Mouse (Mus musculus): ENCODE data around the gene Mef2d. TPM values are rescaled to one million over a fixed set of nuclear protein-coding genes. Genes with fewer than 3 reads are reported as not detected.

The Mef2d gene
- total RNA-seq, 2 experiments from 2014 or later = 194 to 205 TPM

DNA sequence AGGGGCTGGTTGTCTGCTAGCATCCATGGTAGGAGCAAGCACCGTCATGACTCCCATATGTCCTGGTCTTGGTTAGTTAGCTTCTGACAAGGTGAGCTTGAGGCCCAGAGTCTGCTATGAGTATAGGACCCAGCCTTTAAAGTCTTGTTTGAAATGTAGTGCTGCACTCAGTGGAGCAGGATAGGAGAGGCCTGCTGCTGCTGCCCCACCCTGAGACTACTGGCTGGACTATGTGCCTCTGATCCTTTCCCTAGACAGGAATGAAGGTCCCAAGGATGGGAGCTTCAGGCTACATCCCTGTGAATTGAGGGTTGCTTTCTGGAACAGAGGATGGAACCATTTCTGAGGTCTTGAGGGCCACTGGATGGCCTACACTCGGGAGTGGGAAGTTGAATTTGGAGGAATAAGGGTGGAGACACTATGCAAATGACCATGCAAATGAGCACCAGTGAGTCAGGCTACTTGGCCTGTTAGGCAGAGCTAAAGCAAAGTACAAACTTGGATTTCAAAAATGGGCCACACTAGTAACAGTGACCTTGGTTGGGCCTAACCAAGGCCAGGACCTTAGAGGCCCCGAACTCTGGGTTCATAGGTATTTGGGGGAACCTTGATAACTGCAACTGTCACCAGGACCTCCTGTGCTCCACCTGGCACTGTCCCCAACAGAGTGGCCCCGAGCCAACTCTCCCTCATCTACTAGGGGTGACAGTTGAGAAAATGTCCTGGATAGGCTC lies 6.8 kb downstream of the Mef2d start:
- DNase-seq (ENCODE audit: low spot score in 2 of 2) = peak in 1 of 2 experiments; percentile 19

DNA sequence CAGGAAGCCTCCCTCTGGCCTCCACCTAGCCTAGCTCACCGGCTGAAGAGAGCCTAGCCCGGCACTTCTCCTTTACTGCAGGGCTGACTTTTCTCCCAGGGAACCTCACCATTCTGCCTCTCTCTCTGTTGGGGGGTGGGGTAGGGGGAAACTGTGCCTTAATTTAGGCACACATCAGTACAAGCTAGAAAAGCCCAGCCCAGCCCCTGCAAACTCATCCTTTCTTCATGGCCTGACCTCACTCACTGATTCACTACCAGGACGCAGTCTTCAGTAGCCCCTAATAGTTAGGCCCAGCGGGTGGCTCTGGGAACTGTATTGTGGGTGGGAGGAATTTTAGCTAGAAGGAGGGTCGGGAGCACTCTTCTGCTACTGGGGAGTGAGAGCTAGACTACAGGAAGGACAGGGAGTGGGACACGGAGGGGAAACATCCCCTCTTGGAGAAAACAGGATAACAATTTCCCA lies 7.4 kb downstream of the Mef2d start:
- DNase-seq (ENCODE audit: low spot score in 2 of 2) = no peak

DNA sequence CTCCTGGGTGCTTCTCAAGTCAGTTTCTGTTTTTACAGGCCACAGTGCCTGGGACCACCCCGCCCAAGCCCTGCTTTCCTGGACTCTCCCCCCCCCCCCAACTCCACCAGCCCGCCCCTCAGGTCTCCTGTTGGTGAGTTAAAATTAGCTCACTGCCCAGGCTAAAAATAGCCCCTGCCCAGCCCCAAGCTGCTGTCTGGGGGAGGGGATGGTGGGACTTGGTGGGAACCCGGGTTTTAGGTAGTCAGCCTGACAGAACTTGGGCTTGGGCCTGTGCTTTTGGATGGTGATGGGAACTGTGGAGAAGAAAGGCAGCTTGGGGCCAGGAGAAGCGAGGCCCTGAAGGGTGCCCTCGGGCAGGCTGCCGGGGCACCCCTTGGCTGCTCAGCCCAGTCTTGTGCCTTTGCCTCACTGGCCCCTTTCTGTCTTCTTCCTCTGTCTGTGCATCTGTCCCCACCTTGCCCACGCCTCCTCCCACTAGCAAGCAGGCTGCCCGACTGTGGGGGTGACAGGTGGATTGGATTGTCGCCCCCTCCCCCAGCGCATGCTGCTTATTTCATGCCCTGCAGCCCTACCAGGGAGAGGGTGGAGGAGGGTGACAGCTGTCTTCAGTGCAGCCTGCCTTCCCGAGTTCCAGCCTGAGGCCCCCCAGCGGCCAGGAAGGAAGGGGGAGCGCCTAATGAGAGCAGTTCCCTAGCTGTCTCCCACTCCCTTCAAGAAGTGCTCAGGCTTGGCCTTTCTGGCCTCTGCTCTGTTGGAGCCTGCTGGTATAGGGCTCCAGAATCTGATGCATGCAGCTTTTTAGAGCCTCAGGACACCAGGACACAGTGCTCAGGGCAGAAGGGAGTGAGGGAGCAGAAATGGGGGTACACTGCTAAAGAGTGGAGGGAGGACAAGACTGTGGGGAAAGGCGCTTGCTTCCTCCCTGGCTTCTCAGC lies 8.2 kb downstream of the Mef2d start:
- DNase-seq (ENCODE audit: low spot score in 2 of 2) = peak; percentile 82 to 88

DNA sequence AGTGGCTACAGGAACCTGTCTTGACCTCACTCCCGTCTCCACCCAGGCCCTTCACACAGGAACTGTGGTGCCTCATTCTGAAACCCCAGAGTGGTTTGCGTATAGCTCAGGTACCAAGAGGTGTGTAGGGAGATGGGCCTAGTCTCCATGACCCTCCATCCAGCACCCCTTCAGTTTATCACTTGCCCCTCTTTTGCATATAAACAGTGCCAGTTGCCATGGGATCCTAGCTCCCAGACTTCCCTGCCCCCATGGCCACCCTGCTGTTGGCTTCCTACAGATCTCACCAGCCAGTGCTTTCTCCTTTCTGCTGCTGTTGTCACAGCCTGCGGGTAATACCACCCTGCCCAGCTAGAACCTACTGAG lies 8.8 kb downstream of the Mef2d start:
- peak in 1 of 2 experiments; percentile 68 for DNase-seq (ENCODE audit: low spot score in 2 of 2)

DNA sequence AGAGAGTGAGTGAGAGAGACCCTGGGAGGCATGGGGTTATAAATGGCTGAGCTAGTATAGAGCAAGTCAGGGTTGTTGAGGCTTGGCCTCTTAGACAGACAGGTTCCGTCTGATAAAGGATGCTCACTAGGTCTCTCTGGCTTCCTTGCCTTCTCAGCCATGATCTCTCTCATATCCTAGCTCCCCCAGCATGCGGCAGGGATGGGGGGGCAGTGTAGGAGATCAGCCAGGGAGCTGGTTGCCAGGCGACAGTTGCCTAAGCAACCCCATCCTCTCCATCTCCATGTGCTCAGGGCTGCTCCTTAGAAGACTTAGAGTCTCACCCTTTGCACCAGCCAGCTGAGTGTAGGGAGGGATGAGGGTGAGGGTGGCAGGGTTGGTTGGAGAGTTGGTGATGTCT lies 9.9 kb downstream of the Mef2d start:
- DNase-seq (ENCODE audit: low spot score in 2 of 2) = peak; percentile 87 to 92

DNA sequence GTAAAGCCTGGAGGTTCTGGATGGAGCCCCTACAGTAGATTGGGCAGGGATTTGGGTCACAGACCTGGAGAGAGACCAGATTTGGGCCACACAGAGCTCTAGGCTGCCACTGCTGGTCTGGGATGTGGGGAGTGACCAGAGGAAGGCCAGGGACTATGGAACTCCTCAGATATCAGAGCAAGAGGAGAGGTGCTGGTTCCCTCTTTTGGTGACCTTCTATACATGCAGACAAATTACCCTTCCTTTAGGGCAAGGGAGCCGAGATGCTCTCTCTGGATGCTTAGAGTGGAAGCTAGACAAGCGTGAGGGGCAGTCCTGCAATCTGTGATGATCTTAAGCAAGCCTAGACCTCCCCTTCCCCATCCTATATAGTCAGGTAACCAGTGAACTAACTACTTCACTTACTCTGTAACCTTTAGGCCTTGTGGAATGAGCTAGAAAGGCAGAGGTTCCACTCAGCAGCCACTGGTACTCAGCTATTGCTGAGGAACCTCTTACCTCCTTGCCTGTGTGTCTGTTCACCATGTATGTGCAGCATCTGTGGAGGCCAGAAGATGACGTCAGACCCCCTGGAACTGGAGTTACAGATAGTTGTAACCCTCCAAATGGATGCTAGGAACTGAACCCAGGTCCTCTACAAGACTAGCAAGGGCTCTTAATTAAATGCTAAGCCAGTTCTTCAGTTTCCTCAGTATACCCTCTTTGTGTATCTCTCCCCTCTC lies 11.3 kb downstream of the Mef2d start:
- no peak for DNase-seq (ENCODE audit: low spot score in 2 of 2)

DNA sequence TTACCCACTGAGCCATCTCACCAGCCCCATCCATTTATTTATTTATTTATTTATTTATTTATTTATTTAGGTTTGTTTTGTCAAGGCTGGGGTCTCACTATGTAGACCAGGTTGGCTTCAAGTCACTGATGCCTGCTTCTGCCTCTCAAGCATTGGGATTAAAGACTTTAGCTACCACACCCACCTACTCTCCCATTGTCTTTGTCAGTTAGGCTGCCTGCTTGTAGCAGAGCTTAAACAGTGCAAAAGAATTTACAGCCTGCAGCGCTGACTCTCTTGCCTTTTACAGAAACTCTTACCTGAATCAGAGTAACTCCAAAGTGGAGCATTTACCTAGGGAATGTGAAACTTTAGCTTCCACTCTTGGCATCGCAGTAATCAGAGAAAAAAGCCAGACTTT lies 12.1 kb downstream of the Mef2d start:
- no peak for DNase-seq (ENCODE audit: low spot score in 2 of 2)

DNA sequence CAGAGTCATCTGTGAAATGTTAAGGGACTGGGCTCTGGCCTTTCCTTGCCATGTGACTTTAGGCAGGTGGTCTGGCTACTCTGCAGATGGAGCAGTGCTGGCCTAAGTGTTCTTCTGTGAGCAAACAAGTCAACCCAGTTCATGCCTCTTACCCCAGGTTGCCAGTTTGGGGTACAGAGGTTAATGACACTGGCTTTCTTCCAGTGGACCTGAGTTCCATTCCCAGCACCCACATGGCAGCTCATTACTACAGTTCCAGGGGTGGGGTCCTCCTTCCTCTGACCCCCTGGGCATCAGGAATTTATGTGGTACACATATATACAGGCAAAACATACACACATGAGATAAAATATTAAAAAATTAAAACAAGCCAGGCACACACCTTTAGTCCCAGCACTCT lies 14.6 kb downstream of the Mef2d start:
- no peak for DNase-seq (ENCODE audit: low spot score in 2 of 2)

DNA sequence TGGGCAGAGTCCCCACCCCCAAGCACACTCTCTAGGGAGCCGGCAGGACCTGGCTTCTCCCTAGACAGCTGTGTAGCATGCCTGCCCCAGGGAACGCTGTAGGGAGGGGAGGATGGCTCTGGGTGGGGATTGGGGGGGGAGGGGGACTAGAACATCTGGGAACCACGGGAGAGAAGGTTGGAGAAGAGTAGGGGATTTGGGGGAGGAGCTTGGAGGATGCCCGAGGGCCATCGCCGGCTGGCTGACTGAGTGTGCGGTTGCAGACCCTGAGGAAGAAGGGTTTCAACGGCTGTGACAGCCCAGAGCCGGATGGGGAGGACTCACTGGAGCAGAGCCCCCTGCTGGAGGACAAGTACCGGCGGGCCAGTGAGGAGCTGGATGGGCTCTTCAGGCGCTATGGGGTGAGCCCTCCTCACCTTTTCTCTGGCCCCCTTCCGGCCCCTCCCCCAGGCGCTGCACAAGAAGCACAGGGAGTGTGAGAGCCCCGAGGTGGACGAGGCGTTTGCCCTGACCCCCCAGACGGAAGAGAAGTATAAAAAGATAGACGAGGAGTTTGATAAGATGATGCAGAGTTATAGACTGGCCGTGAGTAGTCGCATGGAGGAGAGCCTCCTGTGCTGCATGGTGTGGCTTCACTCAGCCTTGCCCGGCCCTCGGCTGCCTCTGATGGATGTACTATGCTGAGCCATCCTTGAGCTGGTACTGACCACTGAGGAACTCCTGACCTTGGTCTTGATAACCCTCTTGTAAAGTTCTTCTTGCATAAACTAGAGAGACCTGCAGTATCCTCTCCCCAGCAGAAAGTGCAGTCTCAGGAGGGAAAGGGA lies 15.8 kb downstream of the Mef2d start:
- no peak for DNase-seq (ENCODE audit: low spot score in 2 of 2)

DNA sequence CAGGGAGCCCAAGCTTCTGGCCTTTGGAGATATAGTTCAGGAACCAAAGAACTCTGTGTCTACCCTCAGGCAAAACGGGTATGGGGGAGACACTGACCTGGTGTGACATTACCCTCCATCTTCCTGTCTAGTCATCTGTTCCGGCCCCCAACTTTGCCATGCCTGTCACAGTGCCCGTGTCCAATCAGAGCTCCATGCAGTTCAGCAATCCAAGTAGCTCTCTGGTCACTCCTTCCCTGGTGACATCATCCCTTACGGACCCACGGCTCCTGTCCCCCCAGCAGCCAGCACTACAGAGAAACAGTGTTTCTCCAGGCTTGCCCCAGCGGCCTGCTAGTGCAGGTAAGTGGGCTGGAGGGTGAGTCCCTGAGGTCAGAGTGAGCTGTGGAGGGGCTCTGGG lies 16.8 kb downstream of the Mef2d start:
- no peak for DNase-seq (ENCODE audit: low spot score in 2 of 2)

DNA sequence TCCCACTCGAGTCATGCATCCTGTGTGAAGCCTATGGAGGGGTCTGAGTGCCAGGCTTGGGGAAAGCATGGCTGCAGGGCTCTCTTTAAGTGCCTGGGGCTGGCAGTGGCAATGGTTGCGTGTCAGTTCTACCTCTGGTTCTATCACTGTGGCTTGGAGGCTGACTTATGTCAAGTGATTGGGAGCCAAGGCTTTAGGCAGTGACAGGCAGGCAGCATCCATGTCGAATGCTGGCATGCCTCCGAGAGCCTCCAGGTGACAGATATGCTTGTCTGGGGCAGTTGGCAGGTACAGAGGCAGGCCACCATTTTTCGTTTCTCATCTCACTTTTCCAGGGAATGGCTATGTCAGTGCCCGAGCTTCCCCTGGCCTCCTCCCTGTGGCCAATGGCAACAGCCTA lies 18.7 kb downstream of the Mef2d start:
- no peak for DNase-seq (ENCODE audit: low spot score in 2 of 2)

DNA sequence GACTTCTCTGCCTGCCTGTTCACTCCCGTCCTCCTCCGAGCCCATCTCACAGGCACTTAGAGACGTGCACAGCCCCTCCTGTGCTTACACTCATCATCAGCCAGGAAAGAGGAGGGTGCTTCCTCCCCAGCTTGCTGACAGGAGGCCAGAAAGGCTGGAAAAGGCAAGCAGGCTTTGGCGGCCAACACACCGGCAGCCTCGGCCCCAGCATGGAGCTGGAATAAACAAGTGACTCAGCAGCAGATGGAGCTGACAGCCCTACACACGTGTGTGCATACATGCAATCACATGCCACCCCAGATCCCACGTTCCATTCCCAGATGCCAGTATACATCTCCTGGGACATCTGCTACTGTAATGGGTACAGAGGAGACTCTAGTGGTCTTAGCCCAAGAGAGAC lies 20.1 kb downstream of the Mef2d start:
- peak; percentile 79 to 87 for DNase-seq (ENCODE audit: low spot score in 2 of 2)

DNA sequence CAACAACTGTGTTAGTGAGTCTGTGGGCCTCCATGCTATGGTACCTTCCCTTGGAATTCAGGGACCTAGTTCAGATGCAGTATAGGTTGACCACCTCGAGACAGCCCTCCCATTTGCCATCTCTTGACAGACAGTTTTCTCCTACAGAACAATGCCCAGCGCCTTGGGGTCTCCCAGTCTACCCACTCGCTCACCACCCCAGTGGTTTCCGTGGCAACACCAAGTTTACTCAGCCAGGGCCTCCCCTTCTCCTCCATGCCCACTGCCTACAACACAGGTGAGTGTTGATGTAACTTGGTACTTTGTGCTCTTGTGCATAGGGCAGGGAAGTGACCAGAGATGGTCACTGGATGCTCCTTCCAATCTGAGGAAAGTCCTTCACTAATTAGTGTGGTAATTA lies 20.6 kb downstream of the Mef2d start:
- DNase-seq (ENCODE audit: low spot score in 2 of 2) = no peak

DNA sequence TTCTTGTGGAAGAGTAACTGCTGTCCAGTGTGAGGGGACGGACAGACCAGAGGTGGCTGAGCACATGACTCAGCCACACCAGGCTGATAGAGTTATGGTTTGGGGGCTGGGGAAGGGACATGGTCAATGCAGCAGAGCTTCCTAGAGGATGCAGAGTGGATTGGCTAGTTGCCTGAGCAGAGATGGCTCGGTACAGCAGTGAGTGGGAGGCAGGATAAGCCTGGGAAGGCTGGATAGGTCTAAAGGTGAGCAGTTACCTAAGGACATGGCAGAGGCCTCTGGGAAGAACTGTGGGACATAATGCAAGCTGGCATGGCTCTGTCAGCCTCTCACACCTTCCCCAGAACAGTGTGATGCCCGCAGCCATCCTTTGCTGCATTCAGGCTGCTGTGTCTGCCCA lies 21.7 kb downstream of the Mef2d start:
- no peak for DNase-seq (ENCODE audit: low spot score in 2 of 2)

DNA sequence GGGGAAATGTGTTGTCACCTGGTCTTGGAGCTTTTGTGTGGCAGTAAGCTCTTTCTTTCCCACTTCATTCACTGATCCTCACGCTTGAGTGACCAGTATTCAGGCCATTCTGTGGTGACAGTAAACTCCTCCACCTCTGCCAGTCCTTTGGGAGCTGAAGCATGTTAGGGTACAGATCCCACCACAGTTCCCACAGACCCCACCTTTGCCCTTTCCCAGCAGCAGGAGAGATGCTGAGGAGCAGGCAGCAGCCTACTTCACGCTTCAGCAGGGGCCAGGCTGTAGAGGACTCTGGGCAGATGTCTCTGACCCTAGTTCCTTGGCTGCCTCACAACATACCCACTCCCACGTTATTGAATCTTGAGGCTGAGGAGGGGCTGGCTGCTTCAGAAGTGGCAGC lies 22.1 kb downstream of the Mef2d start:
- no peak for DNase-seq (ENCODE audit: low spot score in 2 of 2)

DNA sequence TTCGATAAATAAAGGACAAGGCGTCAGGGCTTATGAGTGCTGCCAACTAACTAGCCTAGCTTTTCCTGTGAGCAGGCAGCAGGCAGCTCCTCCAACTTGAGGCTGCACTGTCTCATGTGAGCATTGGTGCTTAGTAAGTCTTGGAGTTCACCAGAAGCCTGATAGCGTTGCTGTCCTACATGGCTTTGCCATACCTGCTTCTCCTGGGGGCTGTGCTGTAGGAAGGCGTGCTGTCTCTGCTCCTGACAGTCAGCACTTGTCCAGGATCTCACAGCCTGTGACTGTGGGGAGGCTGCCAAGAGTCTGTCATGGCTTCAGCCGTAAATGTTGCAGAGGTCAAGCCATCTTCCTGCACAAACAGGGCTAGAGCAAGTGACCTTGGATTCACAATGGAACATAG lies 23.9 kb downstream of the Mef2d start:
- DNase-seq (ENCODE audit: low spot score in 2 of 2) = no peak

DNA sequence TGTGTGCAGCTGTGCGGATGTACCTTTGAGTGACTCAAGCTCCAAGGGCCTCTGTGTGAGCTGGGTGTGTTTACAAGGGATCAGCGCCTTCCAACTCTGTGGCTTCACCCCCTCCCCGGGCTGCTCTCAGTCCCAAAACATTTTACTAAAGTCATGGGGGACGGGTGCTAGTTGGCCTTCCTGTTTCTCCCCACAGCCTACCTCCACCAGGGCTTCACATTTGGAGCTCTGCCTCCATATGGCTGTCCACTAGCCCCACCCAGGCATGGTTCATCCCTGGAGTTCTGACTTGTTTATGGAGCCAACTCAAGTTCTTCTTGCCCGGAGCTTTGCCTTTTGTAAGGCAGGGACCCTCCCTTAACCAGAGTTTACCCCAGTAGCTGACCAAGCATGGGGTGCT lies 28.2 kb downstream of the Mef2d start:
- DNase-seq (ENCODE audit: low spot score in 2 of 2) = no peak

DNA sequence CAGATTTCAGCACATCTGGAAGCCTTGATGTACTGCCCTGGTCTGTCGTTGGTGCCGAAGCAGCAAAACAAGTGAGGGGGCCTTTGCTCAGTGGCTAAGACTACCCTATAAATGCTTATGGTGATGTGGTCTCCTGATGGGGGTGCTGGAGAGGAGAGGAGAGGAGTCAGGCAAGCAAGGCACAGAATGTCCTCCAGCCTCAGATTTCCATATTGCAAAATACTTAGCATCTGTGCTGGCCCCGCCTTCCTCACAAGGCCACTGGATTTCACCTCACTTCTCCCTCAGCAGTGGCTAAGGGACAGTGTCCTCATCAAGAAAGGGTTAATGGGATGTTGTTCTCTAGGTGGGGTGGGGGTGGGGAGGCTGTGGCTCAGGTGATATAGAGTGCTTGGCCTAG lies 30.3 kb downstream of the Mef2d start:
- no peak for DNase-seq (ENCODE audit: low spot score in 2 of 2)

DNA sequence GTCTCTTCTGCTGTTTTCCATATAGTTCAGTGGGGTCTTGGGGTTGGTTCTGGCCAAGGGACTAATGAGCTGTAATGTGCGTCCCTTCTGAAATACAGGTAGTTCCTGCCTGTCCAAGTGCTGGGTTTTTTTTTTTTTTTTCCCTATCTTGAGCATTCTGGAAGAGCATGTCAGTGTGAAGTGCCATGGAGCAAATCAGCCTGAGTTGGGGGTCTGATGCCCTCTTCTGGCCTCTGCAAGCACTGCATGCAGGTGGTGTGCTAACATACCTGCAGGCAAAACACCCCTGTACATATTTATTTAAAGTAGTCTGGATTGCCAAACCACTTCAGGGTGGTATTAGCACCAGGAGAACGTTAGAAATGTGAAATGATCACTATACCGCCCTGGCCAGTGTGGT lies 31.2 kb downstream of the Mef2d start:
- peak in 1 of 2 experiments; percentile 76 for DNase-seq (ENCODE audit: low spot score in 2 of 2)

DNA sequence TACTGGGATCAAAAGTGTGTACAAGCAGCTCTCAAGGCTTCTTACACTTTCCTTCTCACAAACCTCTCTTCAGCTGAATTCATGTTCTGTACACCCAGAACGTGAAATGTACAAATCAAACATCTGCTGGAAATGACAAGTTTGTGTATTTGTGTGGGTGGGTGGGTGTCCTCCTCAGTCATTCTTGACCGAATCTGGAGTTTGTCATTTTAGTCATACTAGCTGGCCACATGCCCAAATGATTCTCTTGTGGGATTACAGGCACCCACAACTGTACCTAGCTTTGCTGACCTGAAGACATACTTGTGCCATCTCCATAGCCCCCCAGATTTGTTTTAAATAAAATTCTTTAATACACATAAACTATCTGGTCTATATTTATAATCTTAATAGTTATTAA lies 32.7 kb downstream of the Mef2d start:
- no peak for DNase-seq (ENCODE audit: low spot score in 2 of 2)

DNA sequence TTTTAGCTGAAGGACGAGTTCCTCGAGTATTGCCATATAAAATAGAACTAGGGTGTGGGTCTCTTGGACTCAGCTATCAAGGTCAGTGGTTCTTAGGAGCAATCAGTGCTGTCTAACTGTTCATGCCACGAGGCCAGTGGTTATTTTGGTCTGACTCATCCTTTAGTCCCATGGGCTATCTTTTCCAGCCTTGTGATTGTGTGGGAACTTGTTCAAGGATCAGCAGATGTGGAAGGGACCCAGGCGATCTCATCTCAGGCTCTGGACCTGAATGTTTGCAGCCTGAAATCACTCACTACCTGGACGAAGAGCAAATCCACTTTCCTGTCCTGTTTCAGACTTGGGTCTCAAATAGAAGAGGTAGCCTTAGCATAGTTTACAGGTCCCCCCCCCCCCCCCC lies 34.9 kb downstream of the Mef2d start:
- no peak for DNase-seq (ENCODE audit: low spot score in 2 of 2)

Measured in layer of hippocampus, adult 18-20 months (tissue).